Mouse (Mus musculus) kidney, adult 18-20 months (tissue): ENCODE data around the gene Nim1k.
"Not testable (repeated sequence)": the region's sequence is repeated elsewhere in the genome, so short reads cannot be mapped to it uniquely, and the experiment has no call there.

Experiments used
- DNase-seq: peaks from one replicate; pipeline ENCODE4 v3.0.0; 2021

The Nim1k gene

DNA sequence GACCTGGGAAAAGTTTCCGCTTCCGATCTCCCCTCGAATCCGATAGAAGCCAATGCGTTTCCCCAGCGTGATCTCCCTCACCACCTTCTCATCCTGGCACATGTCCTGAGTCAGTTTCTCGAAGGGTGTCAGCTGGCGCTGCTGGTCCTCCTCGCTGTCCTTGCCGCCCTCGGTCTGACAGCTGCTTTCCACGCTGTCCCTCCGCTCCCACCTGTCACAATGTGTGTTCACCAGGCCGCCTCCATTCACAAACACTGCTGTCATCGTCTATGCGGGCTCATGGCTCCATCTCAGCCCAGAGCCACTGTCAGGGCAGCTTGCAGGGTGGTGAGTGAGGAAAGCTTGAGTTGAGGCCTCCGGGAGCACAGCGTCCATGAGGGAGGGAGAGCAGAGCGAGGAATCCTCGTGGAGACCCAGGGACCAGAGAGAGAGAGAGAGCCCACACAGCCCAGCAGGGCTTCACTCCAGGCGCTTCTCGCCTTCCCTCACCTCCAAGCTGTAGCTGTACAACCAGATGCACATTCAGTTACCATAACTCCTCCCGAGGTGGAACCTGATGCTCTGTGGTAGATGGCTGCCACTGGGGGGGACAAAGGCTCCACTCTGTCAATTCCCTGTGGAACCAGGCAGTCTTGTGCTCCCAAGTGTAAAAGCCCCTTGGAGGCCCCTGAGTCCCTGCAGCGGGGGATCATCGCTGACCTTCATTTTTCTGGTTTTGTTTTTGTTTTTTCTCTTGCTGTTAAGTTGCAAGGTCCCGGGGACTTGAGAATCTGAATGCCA lies 27.9 kb downstream of the Nim1k start:
- DNase-seq: no peak

DNA sequence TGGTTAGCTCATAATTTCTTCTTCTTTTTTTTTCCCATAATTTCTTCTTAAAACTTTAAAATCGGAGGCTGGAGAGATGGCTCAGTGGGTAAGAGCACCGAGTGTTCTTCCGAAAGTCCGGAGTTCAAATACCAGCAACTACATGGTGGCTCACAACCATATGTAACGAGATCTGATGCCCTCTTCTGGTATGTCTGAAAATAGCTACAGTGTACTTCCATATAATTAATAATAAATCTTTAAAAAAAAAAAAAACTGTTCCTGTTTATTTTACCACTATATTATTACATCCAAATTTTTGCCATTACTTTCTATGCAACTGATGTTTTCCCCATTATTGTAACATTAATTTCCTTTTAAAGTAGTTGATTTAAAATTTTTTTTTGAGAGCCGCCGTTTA lies 31.1 kb downstream of the Nim1k start:
- no peak for DNase-seq

DNA sequence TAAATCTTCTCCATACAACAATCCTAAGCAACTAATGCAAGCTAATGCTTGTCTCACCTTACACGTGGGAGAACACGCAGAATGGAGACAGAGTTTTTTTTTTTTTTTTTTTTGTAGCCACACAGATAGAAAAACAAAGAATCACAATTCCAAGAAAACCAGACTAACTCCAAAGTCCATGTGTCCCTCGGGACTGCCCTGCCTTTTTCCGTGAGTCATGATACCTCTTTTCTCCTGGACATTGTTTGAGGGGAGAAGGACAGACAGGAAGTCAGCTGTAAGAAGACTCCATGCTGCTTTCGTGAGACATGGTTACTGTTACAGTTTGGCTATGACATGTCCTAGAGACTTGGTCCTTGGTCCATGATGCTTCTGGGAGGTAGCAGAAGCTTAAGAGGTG lies 32.3 kb downstream of the Nim1k start:
- no peak for DNase-seq

DNA sequence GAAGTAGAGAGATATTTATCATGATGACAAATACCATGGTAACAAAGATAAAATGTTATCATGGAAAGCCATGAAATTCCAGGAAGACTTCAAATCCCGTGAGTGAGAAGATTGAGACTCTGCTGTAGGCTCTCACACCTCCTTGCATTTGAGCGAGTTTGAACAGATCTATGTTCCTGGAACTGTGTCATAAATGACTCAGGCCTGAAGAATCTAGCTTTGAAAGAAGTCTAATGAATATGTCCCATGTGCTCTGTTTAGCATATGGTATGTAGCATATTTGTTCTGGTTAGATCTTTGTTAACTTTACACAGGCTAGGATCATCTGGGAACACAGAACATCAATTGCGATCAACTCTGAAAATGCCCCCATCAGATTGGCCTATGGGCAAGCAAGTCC lies 33.2 kb downstream of the Nim1k start:
- no peak for DNase-seq

DNA sequence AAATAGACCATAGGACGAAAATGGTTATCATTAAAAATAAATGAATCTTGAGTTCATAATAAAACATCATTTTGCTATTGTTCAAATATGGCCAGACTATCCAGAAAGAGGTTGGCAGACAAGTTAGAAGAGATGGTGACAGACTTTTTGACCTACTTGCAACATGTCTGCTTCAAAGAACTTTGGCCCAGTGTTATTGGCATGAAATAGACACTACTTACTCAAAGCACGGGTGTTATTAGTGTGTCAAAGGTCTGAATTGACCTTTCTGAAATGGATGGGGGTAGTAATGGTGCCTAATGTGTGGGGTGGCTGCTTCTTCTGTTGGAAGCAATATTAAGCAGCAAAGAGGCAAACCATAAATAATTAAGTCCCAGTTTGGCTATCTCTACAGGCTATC lies 39.6 kb downstream of the Nim1k start:
- no peak for DNase-seq

DNA sequence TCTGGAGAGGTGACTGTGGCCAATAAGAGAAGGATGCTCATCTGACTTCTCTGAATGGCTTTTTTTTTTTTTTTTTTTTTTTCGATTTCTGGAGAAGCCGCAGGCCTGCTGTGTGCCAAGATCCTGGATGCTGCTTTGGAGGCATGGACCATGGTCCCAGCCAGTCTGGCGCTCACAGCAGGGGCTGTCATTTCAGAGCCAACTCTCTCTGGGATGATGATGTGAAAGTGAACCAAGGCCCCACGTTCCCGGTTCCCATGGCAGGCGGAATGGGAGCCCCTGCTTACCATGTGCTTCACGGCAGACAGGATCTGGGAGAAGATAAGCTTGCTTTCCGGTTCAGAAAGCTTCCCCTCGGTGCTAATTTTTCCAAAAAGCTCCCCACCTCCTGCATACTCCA lies 41.9 kb downstream of the Nim1k start:
- no peak for DNase-seq

DNA sequence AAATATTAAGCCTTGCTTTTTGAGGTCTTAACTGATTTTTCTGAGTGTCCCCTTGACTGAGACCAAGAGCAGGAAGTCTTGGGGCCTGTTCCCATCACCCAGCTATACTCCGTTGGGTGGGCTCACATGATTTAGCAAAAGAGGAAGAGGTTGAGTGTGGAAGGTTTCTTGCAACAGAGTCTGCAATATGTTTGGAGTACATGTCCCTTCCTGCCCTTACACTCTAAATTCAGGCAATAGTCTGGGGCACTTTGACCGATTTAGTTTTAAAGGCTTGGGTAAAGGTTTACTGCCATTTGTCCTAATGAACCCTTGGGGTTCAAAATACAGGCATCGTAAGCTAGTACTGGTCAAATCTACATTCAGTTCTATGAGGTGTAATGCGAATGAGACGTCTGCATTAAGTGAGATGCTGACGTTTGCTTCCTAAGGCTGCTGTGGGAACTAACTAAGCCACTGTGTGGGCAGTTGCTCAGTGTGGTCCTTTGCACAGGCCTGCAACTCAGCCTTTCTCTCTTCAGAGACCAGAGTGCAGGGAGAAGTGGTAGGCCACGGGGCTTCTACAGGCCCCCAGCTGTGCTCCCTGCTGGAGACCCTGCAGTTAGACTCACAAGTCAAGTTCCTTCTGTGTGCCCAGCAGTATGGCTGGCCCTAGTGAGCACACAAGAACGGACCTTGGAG lies 42.4 kb downstream of the Nim1k start:
- no peak for DNase-seq

DNA sequence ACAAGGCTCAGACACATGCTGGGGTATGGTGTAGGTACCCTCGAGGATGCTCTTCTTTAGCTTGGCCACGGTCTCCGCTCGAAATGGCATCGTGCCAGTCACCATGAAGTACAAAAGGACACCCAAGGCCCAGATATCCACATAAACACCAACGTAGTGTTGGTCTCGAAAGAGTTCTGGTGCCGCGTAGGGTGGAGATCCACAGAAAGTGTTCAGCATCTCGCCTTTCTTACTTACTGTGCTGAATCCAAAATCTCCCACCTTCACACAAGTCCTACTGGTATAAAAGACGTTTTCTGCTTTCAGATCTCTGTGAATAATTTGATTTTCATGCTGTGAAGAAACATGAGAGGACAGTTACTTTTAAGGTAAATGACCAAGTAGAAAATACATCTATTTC lies 43.2 kb downstream of the Nim1k start:
- DNase-seq: no peak

DNA sequence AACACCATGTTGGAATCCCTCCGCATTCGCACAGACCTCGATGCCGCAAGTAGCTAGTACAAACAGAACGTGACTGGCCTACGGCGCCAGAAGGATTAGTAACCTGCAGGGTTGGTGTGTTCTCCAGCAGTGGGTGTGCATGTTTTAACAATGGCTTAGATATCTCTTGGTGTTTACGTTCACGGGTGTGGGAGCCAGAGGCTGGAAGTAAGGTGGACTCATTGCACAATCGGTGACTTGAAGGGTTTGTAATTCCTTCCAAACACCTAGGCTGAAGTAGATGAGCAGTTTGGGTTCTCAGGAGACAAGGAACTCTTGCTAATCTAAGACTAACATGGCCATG lies 45.4 kb downstream of the Nim1k start:
- DNase-seq: no peak

DNA sequence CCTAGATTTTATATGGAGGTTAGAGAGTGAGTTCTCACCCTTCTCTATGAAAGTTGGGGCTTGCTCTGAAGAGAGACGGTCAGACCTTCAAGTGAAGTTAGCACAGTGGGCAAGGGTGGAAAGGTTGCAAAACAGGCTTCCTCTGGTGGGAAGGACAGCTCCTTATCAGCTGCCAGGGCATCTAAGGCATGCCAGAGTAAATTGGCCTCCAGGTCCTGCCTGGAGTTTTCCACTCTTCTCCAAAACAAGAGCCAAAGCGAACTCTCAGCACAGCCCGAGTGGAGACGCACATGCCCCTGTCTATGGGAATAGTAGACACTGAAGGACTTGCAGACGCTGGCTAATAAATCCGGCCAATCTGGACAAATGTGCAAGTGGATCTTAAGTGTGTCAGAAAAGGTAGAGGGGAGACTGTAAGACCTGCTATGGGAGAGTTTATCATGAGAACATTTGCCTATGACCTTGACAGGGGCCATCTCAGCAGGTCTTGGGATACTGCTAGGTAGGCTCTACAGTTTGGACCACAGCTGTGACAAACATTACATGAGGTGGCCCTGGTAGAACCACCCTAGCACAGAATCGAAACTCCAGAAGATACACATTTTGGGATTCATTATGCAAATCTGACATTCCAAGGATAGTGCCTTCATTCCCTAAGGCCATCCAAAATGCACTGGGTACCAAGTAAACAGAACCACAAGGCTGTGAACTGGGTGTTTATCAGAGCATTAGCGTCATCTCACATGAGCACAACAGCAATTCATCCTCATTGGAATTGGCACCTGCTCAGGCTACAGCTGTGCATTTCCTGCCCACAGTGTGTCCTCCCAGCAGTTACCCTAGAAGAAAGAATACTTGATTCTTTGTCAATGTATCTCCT lies 46.1 kb downstream of the Nim1k start:
- no peak for DNase-seq

DNA sequence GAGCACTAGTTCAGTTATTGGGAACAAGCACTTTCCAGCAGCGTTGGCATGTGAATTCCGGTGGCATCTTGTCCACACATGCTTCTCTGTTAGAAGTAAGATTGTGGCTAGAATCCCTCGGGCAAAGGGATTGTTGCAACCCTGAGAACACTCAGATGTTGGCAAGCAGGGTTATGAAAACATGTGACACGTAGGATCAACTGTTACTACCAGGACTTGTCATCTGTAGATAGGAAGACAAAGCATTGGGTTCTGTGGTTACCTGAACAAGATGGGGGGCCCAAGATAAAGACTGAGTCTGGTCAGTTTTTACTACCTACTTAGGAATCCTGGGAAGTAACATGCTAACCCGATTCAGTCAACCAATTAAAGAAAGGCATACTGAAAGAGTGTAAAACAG lies 46.7 kb downstream of the Nim1k start:
- DNase-seq: no peak

DNA sequence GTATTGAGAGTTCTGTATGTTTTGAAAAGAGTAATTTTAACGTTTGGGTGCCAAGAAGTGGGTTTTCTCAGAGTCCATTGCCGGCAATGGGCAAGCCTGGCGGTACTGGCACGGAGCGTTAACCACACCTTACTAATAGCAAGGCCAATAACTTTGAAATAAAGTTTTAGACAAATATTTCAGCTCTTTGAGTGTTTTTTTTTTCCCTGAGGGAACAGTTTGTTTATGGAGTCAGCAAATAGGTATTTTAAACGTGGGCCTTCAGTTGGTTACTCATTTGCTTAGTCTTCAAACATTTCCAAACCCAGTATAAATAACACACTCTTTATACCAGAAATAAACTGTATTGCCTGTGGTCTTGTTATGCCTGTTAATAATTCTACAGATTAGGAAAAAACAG lies 47.8 kb downstream of the Nim1k start:
- no peak for DNase-seq

DNA sequence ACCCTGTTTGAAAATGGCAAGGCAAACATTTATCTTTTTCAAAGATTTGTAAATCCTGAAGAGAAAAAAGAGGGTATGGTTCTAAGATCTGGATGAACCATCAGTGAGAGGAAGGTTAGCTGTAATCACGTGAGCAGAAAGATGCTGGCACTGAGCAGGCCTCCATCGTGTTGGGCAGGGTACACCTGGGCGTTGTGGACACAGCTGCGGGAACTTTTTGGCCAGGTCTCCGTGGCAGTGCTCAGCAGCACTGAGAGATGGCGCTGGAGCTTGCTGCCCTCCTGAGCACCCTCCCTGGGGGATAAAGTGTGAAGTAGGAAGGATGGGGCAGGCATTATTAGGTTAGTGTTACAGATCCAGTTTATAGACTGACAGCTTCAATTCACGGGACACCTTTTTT lies 48.7 kb downstream of the Nim1k start:
- no peak for DNase-seq

DNA sequence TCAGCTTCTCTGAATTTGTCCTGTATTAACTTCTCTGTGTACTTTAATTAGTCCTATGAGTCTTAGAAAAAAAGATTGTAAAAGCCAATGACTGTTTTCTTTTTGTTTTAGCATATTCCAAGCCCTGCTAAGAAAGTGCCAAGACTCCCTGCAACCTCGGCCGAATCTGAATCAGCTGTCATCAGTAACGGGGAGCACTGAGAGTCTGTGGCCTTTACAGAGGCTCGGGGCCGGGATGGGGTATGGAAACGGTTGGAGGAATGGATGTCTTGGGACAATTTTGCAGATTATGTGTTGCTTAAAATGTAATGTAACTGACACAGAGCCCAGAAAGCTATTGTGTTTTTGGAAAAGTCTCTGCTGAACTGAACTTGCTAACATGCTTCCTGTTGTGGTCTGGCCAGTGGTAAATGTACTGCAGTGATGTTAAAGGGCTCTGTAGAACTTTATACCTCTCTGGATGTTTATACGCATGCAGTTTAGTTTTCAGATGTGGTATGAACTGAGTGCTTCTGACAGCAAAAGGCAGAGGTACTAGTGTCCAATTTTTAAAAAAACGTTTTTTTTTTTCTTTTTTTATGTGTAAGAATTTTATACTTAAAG lies 49.3 kb downstream of the Nim1k start:
- not testable (repeated sequence) for DNase-seq

DNA sequence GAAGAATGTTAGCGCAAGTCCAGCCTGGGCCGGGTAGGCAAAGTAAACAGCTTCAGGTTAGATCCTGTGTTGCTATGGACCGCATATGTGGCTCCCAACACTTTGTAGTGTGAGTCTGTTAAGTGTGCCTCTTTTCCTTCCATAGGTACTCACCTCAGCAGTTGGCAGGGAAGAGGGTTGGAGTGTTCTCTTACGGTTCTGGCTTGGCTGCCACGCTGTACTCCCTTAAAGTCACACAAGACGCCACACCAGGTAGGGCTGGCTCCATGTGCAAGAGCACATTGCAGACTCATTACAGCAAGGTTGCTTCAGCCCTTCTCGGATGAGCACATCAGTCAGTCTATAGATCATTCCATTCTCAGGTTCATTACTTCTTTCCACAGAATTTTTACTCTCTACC lies 51.4 kb downstream of the Nim1k start:
- DNase-seq: no peak

DNA sequence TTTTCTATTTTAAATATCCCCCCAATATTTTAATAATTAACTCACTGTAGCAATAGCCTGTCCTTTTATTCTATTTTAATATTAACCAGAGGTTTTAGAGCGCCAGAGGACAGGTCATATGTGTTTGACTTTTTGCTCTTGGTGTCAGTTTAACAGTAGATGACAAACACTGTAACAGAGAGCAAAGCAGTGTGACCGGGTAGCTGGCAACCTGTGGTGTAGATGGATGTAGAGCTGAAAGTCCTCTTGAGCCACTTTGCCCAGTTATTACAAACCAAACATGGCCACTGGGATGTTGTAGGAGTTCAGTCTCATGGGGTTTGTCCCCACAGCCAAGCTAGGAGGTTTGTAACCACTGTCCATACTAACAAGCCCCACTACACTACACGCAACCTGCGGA lies 57.2 kb downstream of the Nim1k start:
- DNase-seq: peak; percentile 54

DNA sequence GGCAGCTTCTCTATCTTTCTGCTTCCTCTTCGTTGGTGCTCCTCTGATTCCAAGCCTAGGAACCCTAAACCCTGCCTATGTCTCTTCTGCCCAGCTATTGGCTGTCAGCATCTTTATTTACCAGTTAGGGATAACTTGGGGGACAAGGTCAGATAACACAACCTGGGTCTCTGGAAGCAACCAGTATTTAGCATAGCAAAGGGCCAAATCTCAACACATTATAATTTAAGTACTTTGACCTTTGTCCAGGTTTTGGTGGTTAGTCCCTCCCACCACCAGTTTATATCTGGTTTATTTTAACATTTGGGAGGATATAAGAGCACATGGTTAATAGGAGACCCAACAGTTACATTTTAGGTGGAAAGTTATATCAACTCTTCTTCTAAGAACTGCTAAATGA lies 59.2 kb downstream of the Nim1k start:
- no peak for DNase-seq

DNA sequence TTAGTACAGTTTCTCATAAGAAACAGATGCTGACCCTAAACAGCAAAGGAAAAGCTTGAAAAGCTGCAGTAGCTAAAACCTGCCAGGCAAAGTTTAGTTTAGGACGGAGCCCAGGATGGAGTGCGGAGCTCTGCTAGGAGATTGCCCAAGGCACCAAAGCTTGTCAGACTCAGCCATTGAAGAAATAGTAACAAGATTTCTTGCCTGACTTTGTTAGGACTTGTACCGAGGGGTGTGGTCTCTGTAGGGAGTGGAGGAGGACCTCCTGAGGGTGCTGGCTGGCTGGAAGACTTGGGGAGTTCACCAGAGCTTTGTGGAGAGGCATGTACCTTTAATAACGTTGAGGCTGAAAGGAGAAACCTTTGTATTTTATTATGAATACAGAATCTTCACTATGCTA lies 60.0 kb downstream of the Nim1k start:
- no peak for DNase-seq

DNA sequence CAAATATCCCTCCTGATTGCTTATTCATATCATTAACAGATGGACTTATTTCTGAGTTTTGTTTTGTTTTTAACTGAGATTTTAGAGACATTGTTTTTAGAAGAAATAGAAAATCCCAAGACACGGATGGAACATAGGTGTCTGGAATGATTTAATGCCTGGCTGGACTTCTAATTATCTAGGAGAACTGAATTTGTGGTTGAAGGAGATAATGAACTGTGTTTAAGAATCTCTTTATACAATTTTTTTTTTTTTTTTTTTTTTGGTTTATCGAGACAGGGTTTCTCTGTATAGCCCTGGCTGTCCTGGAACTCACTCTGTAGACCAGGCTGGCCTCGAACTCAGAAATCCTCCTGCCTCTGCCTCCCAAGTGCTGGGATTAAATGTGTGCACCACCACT lies 63.7 kb downstream of the Nim1k start:
- DNase-seq: not testable (repeated sequence)

DNA sequence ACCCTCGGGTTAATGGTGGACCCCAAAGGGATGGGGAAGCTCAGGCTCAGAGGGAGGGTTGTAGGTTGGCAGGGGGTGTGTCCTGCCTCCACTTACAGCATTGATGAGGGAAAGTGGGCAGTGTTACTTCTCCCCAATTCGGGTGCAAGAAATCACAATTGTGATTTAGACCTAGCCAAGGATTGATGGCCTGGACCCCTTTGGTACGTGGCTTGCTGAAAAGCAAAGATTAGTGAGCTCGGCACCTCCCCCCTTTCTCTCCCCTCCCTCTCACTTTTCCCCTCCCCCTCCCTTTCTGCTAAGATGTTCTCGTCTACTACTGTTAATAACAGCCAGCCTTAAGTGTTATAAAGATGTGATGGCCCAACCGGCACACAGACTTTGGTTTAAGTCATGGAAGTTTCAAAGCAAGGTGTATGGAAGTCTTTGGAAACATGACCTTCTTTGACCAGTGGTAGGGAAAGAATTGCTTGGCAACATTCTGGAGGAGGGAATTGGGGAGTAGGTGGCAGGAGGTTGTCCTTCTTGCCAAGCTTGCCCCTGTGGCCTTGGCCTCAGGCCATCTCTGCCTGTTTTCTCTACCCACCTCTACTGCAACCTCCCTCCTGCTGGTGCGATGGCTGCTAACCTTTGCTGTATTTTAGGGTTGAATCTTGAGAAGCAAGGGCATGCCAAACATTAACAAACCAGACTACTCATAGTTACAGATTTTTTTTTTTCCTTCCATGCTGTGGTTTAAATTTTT lies 64.6 kb downstream of the Nim1k start:
- peak; percentile 73 for DNase-seq

DNA sequence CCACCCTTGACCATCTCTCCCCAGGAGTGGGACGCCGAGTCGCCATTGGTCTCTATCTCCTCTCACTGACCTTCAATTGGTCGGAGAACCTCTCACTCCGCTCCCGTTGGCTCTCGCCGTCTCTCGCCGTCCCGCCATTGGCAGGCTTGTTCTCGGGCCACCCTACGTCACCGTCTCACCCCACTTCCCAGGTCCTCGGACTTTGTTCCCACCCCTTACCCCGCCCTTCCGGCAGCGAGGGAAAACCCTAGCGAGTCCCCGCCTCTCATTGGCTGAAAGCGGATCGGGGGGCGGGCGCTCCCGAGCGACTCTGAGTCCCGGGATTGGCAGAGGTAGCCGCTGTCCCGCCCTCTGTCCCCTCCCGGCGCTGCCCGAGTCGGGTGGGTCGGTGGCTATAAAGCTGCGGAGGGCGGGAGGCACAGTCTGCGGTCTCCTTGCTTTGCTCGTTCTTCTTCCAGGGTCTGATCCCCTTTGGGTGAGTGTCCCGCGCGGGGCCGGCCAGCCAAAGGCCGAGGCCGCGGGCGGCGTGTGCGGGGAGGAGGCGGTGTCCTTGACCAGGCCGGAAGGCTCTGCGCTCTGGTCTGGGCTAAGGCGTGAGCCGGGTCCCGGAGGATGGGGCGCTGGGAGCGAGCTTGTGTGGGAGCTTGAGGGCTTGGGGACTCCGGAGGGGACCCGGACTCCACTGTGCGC lies 65.5 kb downstream of the Nim1k start, which contains the start of gene Hmgcs1:
TSS of gene Hmgcs1 (plus strand) at position 341 of the 690 bp plus-strand sequence.
- peak; percentile 96 for DNase-seq

DNA sequence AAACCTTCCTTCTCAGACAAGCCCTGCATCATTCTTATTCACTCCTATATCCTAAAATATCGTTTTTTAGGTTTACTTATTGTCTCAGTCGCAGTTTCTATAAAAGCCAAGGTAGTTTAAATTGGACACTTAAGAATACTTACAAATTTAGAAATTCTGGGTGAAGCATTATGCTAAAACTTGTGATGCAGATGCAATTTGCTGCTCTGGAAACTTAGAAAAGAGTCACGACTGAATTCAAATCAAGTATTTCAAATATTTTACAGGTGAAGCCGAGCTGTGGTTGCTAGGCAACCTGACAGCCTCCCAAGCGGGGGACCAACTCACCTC lies 66.0 kb downstream of the Nim1k start:
- no peak for DNase-seq
